Mouse (Mus musculus) heart, adult 2 months (tissue): ENCODE measurements around the gene Srf. TPM values are rescaled to one million over a fixed set of nuclear protein-coding genes. Genes with fewer than 3 reads are reported as not detected.

Source experiments
- DNase-seq, 2 experiments: peaks; one replicate each; pipeline ENCODE4 v3.0.0; 2021
- H3K27ac ChIP-seq: fragments of 200-600 bp; 2 replicates; pipeline ENCODE4 v1.8.1; 2022
- H3K27me3 ChIP-seq: fragments of 200-500 bp; 2 replicates; pipeline ENCODE4 v1.6.1; 2012; ENCODE audit warnings: mild to moderate bottlenecking, low read length, inconsistent platforms, mixed read lengths; ENCODE audit not compliant: control insufficient read depth, insufficient read depth
- H3K36me3 ChIP-seq: fragments of 200-500 bp; 2 replicates; pipeline ENCODE4 v1.6.1; 2012; ENCODE audit warnings: low read length, inconsistent platforms; ENCODE audit not compliant: control insufficient read depth, insufficient read depth
- H3K4me1 ChIP-seq: fragments of 200-500 bp; 2 replicates; pipeline ENCODE4 v1.6.1; 2011; ENCODE audit warnings: low read length; ENCODE audit not compliant: control insufficient read depth, insufficient read depth
- H3K4me3 ChIP-seq: fragments of 200-600 bp; 2 replicates; pipeline ENCODE4 v1.8.1; 2022
- H3K79me2 ChIP-seq: fragments of 200-500 bp; replicated peaks from 2 replicates; pipeline ENCODE4 v1.6.1; 2012; ENCODE audit warnings: mild to moderate bottlenecking, inconsistent platforms, low read length, moderate library complexity, mixed read lengths; ENCODE audit not compliant: control insufficient read depth, insufficient read depth
- H3K9ac ChIP-seq: fragments of 200-500 bp; 2 replicates; pipeline ENCODE4 v1.6.1; 2012; ENCODE audit warnings: low read depth, mild to moderate bottlenecking, control low read depth, inconsistent platforms, low read length, mixed read lengths
- CTCF ChIP-seq: fragments of 200-600 bp; IDR thresholded peaks from 2 replicates; pipeline ENCODE4 v1.8.1; 2022; ENCODE audit warnings: antibody characterized with exemption, mild to moderate bottlenecking, moderate library complexity
- EP300 ChIP-seq: fragments of 200-500 bp; IDR thresholded peaks from 2 replicates; pipeline ENCODE4 v1.6.1; 2011; ENCODE audit warnings: low read depth, low read length, control low read depth; ENCODE audit not compliant: insufficient read depth
- POLR2A ChIP-seq: fragments of 200-500 bp; IDR thresholded peaks from 2 replicates; pipeline ENCODE4 v1.6.1; 2011; ENCODE audit warnings: mild to moderate bottlenecking, low read depth, low read length, control low read depth; ENCODE audit not compliant: insufficient read depth
- WGBS: fragments of 180-500 bp; shearing (Covaris S2); methylation state at CpG from one replicate; pipeline ENCODE4 v1.1.7; 2018; 5-methylcytosine and 5-hydroxymethylcytosine counted together
- intact Hi-C: fragments of 180-260 bp; cut with DNase I; formaldehyde crosslinking; loops from one replicate; pipeline ENCODE4 v1.15.1; 2025
- polyA plus RNA-seq: library from polyadenylated mRNA; depleted of rRNA; stranded (reverse); fragments of >200 nt; gene quantifications from 2 replicates; pipeline ENCODE4 v1.2.3, GENCODE M21; 2012
- total RNA-seq, 2 experiments: library from RNA; stranded (reverse); gene quantifications; 2 replicates each; pipeline ENCODE4 v1.2.3; 2021

Gene Srf
- total and polyA plus RNA-seq, 3 experiments: 91.5 to 223 (median 106) TPM

GRCm38 (mm10) chr17:46525579-46526307 lies 30.2 kb downstream of the Srf start:
- 32% methylated on average over 12 of the region's 12 CpGs for WGBS
- intact Hi-C loops: loop anchor here (1.0 to 2.0 kb wide), 3 partner anchors 64 to 199 kb away; no protein-coding TSS in a partner anchor
- peak; percentile 67 to 81 for DNase-seq

DNA sequence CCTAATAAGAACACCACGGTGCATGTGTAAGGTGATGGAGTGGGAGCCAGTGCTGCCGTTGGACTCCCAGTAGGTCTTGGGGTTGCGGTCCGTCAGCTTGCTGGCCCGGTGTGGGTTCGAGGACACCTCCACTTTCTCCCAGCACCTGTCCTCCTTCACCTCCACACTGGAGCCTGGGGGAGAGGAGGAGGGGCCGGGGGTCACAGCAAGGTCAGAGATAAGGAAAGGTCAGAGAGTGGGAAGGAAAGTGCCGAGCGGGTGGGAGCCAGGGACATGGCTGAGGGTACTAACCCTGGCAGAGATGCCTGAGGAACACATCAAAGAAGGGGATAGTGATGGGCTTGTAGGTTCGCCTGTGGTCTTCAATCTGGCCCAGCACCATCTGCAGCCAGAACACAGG lies 30.9 kb downstream of the Srf start:
- Histone ChIP-seq H3K4me3 (no peak overlapping the region), H3K4me1 (no peaks in the 10 kb centered on the region; the same call in 1 of the 2 replicates), H3K27me3 (no peaks in the 10 kb centered on the region), H3K9ac (no peak overlapping the region), H3K36me3 (no peaks in the 10 kb centered on the region), H3K27ac (no peak overlapping the region), H3K79me2 (no peaks in the 10 kb centered on the region)
- no peak for TF ChIP-seq CTCF
- TF ChIP-seq EP300: no peak
- no peak for TF ChIP-seq POLR2A
- intact Hi-C loops: loop anchor here (1.0 to 2.0 kb wide), 3 partner anchors 64 to 200 kb away; no protein-coding TSS in a partner anchor
- 83% methylated on average over 10 of the region's 10 CpGs for WGBS
- no peak for DNase-seq

More at GRCm38 (mm10) chr17:46525579-46526307, 30.2 kb downstream of the Srf start:
- H3K79me2 ChIP-seq: no peaks in the 10 kb centered on the region
- no peaks in the 10 kb centered on the region; the same call in 1 of the 2 replicates for H3K4me1 ChIP-seq
- no peak for TF ChIP-seq EP300
- no peak for TF ChIP-seq POLR2A
- peak; percentile 97 for TF ChIP-seq CTCF
- H3K4me3 ChIP-seq: no peak overlapping the region
- no peaks in the 10 kb centered on the region for H3K36me3 ChIP-seq
- no peak overlapping the region for H3K9ac ChIP-seq
- no peaks in the 10 kb centered on the region for H3K27me3 ChIP-seq
- no peak overlapping the region for H3K27ac ChIP-seq

GRCm38 (mm10) chr17:46521963-46522668 lies 33.9 kb downstream of the Srf start:
- no peak for TF ChIP-seq EP300
- no peak for TF ChIP-seq CTCF
- intact Hi-C loops: no loop called here
- Histone ChIP-seq H3K27ac (no peak overlapping the region), H3K36me3 (no peaks in the 10 kb centered on the region), H3K27me3 (no peaks in the 10 kb centered on the region), H3K9ac (no peak overlapping the region), H3K4me1 (no peaks in the 10 kb centered on the region; the same call in 1 of the 2 replicates), H3K4me3 (no peak overlapping the region), H3K79me2 (no peaks in the 10 kb centered on the region)
- WGBS: 43% methylated on average over 24 of the region's 24 CpGs
- no peak for DNase-seq

- 75% methylated on average over 9 of the region's 9 CpGs for WGBS
- no peak overlapping the region for H3K4me3 ChIP-seq
- no peaks in the 10 kb centered on the region for H3K36me3 ChIP-seq
- TF ChIP-seq EP300 (no peak), CTCF (no peak), POLR2A (no peak)
- no peaks in the 10 kb centered on the region for H3K27me3 ChIP-seq
- no peak for DNase-seq
- H3K4me1 ChIP-seq: no peaks in the 10 kb centered on the region; the same call in 1 of the 2 replicates
- H3K79me2 ChIP-seq: no peaks in the 10 kb centered on the region
- intact Hi-C loops: no loop called here
- no peak overlapping the region for H3K9ac ChIP-seq
- H3K27ac ChIP-seq: no peak overlapping the region
These were observed 34.8 kb downstream of the Srf start for GRCm38 (mm10) chr17:46521174-46521573.

DNA sequence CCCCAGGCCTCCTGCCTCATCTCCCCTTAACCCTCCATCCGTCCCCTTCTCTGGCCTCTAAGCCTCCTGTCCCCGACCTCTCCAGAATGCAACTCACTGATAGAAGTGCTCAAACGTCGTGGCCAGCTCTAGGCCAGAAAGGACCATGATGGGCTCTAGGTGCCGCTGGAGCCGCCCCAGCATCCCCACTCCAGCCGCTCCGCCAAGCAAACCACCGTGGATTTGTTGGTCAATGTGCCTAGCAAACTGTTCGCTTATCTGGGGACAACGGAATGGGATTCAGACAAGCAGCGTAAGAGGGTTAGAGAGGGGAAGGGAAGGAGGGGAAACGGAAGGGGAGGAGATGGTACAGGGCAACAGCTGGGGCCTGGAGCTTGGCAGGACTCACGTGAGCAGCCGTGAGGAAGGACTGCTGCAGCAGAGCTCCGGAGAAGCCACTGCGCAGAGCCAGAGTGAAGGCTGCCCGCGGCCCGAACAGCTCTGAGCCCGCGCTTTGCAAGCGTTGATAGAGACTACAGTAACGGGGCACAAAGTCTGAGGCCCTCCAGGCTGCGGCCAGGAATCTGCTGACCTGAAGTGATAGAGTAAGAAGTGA lies 35.5 kb downstream of the Srf start:
- intact Hi-C loops: no loop called here
- Histone ChIP-seq H3K4me1 (no peaks in the 10 kb centered on the region), H3K9ac (peak overlapping the region; percentile 11), H3K27me3 (no peaks in the 10 kb centered on the region), H3K36me3 (no peaks in the 10 kb centered on the region), H3K27ac (no peak overlapping the region), H3K79me2 (no peaks in the 10 kb centered on the region), H3K4me3 (no peak overlapping the region)
- WGBS: 37% methylated on average over 25 of the region's 25 CpGs
- no peak for DNase-seq
- no peak for TF ChIP-seq EP300
- no peak for TF ChIP-seq CTCF
- no peak for TF ChIP-seq POLR2A

DNA sequence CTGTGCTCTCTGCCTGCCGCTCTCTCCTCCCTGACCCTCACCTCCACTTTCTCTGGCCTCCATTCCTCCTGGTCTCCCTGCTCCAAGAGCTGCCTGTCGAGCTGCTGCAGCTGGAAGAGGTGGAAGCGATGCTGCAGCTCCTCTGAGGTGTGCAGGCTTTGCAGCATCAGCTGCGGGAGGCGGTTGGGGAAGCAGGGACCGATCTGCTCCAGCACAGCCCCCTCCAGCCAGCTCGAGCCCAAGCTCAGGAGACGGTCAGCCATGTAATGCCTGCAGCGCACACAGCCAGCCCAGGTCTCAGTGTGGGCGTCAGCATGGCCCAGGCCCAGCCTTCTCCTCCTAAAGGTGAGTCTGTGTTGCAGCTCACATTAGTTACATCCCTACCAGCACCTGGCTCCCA lies 36.0 kb downstream of the Srf start:
- no peak overlapping the region for H3K27ac ChIP-seq
- TF ChIP-seq EP300 (no peak), CTCF (no peak), POLR2A (no peak)
- no peaks in the 10 kb centered on the region for H3K27me3 ChIP-seq
- H3K79me2 ChIP-seq: no peaks in the 10 kb centered on the region
- H3K36me3 ChIP-seq: no peaks in the 10 kb centered on the region
- 70% methylated on average over 10 of the region's 10 CpGs for WGBS
- no peaks in the 10 kb centered on the region for H3K4me1 ChIP-seq
- DNase-seq: no peak
- peak overlapping the region; percentile 11; the same call in 1 of the 2 replicates for H3K9ac ChIP-seq
- no peak overlapping the region for H3K4me3 ChIP-seq
- intact Hi-C loops: no loop called here
